Mouse (Mus musculus) lung, postnatal 0 days (tissue): ENCODE measurements around the gene Hs3st6.
"Not testable (repeated sequence)": the region's sequence is repeated elsewhere in the genome, so short reads cannot be mapped to it uniquely, and the experiment has no call there.

Experiments used
- CTCF ChIP-seq: IDR thresholded peaks from 2 replicates; pipeline ENCODE4 v1.5.1; 2016; ENCODE audit warnings: antibody characterized with exemption, mild to moderate bottlenecking
- EP300 ChIP-seq: IDR thresholded peaks from 2 replicates; pipeline ENCODE4 v1.6.1; 2016; ENCODE audit warnings: antibody characterized with exemption, mild to moderate bottlenecking, control low read depth

DNA sequence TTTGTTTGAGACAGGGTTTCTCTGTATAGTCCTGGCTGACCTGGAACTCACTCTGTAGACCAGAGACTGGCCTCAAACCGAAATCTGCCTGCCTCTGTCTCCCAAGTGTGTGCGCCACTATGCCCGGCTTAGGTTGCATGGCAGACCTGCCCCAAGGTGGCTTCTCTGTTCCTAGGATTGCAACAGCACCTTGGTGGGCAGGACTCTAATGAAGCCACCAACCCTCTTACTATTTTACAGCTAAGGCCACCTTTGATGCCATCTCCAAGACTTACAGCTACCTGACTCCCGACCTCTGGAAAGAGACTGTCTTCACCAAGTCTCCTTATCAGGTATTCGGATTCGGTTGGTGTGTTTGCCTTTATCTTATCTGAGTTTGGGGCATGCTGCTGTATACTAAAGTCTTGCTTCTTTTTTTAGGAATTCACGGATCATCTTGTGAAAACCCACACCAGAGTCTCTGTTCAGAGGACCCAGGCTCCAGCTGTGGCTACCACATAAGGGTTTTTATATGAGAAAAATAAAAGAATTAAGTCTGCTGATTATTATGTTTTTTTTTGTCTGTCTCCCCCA lies 31.3 kb upstream of the Hs3st6 start:
- TF ChIP-seq EP300, CTCF: not testable (repeated sequence)
